Mouse (Mus musculus): ENCODE measurements around the gene Sfpq.

Sfpq gene

GRCm38 (mm10) chr4:127027228-127028190, 6.4 kb downstream of the Sfpq start:
- DNase-seq = peak; percentile 64 to 82

DNA sequence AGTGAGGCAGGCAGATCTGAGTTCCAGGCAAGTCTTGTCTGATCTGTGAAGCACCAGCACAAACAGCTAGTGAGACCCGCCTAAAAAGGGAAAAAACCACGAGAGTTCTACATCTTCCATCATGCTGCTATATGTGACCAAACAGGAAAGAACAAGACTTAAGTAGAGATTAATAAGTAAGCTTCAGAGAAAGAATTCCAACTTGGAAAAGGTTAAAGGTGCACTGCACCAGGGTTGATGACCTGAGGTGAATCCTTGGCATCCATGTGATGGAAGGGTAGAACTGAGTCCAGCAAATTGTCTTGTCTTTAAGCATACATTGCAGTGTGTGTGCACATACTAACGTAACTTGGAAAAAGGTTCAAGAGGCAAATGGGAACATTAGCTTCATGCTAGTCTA, 16.0 kb downstream of the Sfpq start:
- peak; percentile 38 to 39 for DNase-seq

GRCm38 (mm10) chr4:127037908-127038827, 17.0 kb downstream of the Sfpq start:
- DNase-seq = no peak

- no peak for DNase-seq
These were observed 17.8 kb downstream of the Sfpq start for GRCm38 (mm10) chr4:127038828-127039349.

DNA sequence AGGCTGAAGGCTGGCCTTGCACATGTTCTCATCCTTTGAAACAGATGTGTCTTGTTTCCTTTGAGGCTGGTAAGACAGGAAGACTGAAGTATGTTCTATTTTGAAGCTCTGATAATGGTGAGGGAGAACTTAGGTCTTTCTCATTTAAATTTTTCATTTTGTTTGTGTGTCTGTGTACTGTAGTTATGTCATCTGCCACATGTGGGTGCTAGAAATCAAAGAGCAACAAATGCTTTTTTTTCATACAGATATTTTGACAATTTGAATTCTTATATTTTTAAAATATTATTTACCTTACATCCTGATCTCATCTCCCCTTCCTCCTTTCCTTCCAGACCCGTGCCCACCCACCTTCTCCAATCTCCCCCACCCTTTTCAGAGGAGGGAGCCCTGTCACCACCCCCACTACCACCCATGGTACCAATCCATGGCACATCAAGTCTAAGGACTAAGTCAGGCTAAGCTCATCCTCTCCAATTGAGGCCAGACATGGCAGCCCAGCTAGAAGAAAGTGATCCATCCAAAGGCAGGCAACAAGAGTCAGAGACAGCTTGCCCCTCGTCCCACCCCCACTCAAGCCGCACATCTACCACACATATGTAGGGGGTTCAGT, 18.9 kb downstream of the Sfpq start:
- no peak for DNase-seq

DNA sequence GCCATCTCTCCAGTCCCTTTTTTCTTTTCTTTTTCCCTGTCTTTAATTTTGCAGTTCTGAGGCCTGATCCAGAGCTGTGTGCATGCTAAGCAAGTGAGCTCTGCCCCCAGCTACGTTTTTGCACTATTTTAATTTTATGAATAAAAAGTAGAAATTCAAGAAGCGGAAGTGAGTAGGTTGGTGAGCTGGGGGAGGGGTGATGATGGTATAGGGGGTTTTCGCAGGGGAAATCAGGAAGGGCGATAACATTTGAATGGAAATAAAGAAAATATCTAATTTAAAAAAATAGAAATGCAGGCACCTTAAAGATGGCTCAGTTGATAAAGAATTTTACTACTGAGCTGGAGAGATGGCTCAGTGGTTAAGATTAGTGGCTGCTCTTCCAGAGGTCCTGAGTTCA, 22.4 kb downstream of the Sfpq start:
- no peak for DNase-seq

DNA sequence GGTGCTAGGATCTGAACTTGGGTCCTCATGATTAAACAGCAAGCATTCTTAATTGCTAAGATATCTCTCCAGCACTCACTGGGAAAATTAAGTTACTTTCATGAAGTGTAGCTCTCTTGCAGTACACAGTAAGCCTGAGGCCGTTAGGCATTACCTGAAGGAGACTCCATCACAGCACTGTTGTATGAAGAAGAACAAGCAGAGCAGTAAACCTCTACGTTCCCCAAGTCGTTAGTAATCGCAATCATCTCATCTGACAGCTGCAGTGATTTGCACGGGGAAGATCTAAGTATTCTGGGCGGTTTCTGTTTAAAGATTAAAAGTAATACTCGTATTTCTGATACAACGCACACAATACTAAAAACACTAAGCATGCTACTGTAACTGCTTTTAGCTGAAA, 30.0 kb downstream of the Sfpq start:
- no peak for DNase-seq

- no peak for DNase-seq
These were observed 31.9 kb downstream of the Sfpq start for GRCm38 (mm10) chr4:127053071-127053470.

DNA sequence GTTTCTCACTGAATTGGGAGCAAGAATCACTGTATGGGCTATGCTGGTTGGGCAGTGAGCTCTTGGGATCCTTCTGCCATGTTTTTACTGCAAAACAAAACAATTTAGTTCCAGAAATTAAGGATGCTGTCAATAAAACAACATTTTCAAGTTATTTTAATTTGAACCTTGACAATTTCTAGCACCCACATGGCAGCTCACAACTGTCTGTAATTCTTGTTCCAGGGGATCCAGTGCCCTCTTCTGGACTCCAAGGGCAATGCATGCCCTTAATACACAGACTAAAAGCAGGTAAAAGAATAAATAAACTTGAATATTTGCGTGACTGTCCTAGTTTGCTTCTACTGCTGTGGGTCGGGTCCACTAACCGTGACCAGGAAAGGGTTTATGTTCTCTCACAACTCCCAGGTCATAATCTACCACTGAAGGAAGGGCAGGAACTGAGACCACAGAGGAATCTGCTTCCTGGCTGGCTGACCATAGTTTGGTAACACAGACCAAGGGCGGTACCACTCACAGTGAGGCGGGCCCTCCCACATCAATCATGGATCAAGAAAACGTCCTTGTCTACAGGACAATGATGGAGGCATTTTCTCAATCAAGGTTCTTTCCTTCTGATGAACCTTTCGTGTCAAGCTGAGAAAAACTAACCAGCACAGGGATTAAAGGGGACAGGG, 33.5 kb downstream of the Sfpq start:
- no peak for DNase-seq

DNA sequence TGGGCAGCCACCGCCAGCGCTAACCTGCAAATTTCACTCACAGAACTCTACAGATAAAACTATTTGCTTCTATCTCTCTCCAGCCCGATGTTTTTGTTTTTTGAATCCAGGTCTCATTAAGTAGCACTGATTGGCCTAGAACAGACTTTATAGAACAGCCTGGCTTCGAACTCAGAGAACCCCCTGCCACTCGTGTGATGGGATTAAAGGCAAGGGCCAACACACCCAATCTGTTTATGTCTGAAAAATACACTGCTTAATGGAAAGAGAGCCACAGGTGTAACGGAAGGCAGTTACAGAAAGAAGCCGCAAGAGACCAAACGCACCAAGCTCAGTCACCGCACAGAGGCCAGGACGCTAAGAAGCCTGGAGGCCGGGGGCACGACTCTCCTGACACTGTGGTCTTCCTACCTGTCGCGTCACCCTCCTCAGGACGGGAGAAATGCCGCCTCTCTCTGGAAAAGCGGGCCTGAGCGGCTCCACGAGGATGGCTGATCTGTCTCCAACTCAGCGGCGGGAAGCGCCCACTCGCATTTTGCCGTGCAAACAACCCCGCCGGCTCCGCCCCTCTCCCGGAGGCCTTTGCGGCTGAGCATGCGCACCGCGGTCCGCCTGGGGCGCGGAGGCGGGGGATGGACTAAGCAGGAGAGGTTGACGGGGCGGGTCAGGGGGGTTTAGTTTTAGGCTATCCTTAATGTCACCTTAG, 39.6 kb downstream of the Sfpq start, which contains the start of gene Zmym1:
Gene Zmym1 (minus strand): TSS at position 568 of the 706 bp plus-strand sequence.
- DNase-seq = peak; percentile 91 to 96

- DNase-seq = no peak
These were observed 42.9 kb downstream of the Sfpq start for GRCm38 (mm10) chr4:127064051-127064450.

DNA sequence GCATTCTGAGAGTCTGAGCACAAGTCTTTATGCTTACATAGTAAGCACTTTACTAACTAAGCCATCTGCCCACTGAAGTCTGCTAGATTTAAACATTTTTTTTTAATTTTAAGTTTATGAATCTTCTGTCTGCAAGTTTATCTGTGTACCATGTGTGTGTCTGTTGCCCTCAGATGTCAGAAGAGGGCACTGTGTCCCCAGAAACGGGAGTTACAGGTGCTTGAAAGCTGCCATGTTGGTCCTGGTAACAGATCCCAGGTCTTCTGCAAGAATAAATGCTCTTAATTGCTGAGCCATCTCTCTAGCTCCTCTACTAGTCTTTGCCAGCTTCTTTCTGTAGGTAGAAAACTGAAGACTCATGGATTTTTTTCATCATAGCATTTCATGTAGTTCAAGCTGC, 53.8 kb downstream of the Sfpq start:
- no peak for DNase-seq

DNA sequence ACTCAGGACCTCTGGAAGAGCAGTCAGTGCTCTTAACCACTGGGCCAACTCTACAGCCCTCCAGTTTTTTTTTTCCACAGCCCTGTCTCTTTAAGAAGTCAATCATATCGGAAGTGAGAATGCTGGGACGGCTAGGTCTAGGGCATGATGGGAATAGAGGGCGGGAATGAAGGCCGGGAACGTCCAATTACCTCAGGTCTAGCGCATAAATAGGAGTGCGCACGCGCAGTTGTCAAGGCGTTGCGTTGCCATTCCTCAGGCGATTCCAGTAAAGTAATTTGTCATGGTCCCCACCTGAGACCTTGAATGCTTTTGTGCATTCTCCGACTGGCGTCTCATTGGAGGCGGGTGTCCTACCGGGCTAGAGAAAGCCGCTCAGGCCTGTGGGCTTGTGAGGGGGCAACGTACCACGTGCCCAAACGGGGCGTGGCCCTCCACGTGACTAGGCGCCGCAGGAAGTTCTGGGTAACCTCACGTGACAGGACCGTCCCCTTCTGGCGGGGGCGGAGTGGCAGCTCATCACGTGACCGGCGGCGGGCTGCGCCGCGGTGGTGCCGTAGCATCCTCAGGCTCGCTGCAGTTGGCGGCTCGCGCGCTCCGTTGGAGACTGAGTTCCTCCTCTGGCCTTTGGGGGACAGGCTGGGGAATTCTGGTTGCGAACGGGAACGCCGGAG, 55.9 kb downstream of the Sfpq start, which contains the start of gene Zmym6:
Gene Zmym6 (plus strand): TSS at position 509 of the 674 bp plus-strand sequence.
- DNase-seq = peak; percentile 95 to 96

GRCm38 (mm10) chr4:127080806-127081205, 59.7 kb downstream of the Sfpq start:
- no peak for DNase-seq

DNA sequence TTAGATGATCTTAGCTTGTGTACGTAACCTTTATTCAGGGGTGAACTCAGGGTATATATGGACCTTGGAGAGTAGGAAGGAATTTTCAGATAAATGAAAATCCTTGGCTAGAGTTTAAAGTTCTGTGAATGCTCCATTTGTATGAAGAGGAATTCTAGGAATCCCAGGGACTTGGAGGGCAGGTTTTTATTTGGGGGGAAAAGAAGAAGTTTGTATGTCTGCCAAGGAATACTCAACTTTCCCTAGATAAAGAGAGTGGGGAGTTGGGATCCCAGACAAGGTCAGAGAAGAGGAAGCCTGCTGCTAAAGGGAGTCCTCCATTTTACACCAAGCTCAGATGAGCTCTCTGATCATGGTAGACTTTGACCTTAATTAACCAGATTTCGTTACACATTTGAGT, 62.0 kb downstream of the Sfpq start:
- DNase-seq = no peak

GRCm38 (mm10) chr4:127085761-127086160, 64.6 kb downstream of the Sfpq start:
- no peak for DNase-seq
